ENCODE assay signal across 12 mouse cellular contexts in genomic region chr17:26839718-26840438, GRCm38 (mm10). TPM values are rescaled to one million over a fixed set of nuclear protein-coding genes. Genes with fewer than 3 reads are reported as not detected.
DNase-seq lines count a peak whose midpoint lies in the region; ATAC-seq and TF ChIP-seq lines count a peak whose summit lies in the region.
"Had no signal": no experiment of that assay in that cellular context is flagged by ENCODE, and none has a peak within 500 bp of the region (broad histone marks: within the 10 kb centered on the region; RNA-seq: fewer than 3 reads in every experiment).

No protein-coding gene starts in this region.

- peak overlapping the region; percentile 80 for H3K4me3 ChIP-seq in heart, embryonic 10.5 days
- peak overlapping the region; percentile 52 to 61 for H3K4me3 ChIP-seq in ES-E14 (ENCODE audit: insufficient read depth in 1 of 2, low read depth in 1 of 2, low read length in 2 of 2, poor library complexity in 1 of 2, severe bottlenecking in 1 of 2)
- 0 out of 2 replicates have a peak overlapping the region, but pooled peaks have one; percentile 27 for H3K4me3 ChIP-seq in liver, embryonic 12.5 days
- H3K4me3 ChIP-seq: liver, embryonic 15.5 days had no signal

- peak overlapping the region; percentile 19; the same call in 1 of the 2 replicates for H3K4me2 ChIP-seq in liver, embryonic 12.5 days

- intact Hi-C loops in heart, postnatal 36 days (cut with DNase I), result loop anchor here (1.0 to 2.0 kb wide), 2 partner anchors 9 to 45 kb away; no protein-coding TSS in a partner anchor

- in situ Hi-C loops in ES-E14 (cut with MboI; ENCODE audit: low sequenced_read_pairs in 2 of 2, unreplicated experiment in 2 of 2), result no loop called here

- H3K9ac ChIP-seq in ES-E14 (ENCODE audit: insufficient read depth, low read depth, low read length, poor library complexity, severe bottlenecking), result no peak overlapping the region
- no peak overlapping the region for H3K9ac ChIP-seq in liver, embryonic 12.5 days
- H3K9ac ChIP-seq: liver, embryonic 15.5 days had no signal

- peak; percentile 80 for DNase-seq in heart, embryonic 10.5 days (ENCODE audit: low spot score)
- no peak for DNase-seq in heart, adult 8-10 months (ENCODE audit: low spot score)
- DNase-seq in ES-E14 (ENCODE audit: low read depth, low spot score), result no peak
- peak; percentile 18 to 54 for DNase-seq in heart, postnatal 36 days
- DNase-seq in right cerebral cortex, postnatal 36 days (ENCODE audit: low spot score in 2 of 2), result no peak
- no peak for DNase-seq in spleen, postnatal 14 days (ENCODE audit: low spot score in 2 of 2)
- DNase-seq in adrenal gland, postnatal 14 days, result no peak

- H3K27ac ChIP-seq in heart, embryonic 10.5 days, result peak overlapping the region; percentile 97
- H3K27ac ChIP-seq in ES-E14 (ENCODE audit: insufficient read depth, low read depth, low read length, poor library complexity, severe bottlenecking), result no peak overlapping the region
- no peak overlapping the region for H3K27ac ChIP-seq in liver, embryonic 12.5 days
- H3K27ac ChIP-seq: liver, embryonic 15.5 days had no signal

- peaks cover 51% of the 10 kb centered on the region for H3K36me3 ChIP-seq in heart, embryonic 10.5 days
- H3K36me3 ChIP-seq in ES-E14 (ENCODE audit: control insufficient read depth, insufficient read depth, low read length, poor library complexity, severe bottlenecking), result no peaks in the 10 kb centered on the region
- H3K36me3 ChIP-seq in liver, embryonic 12.5 days, result no peaks in the 10 kb centered on the region
- H3K36me3 ChIP-seq: liver, embryonic 15.5 days had no signal

- no peaks in the 10 kb centered on the region for H3K9me3 ChIP-seq in heart, embryonic 10.5 days
- H3K9me3 ChIP-seq in ES-E14 (ENCODE audit: control insufficient read depth, insufficient read depth, low read depth, low read length), result no peaks in the 10 kb centered on the region
- H3K9me3 ChIP-seq in liver, embryonic 12.5 days (replicated peaks), result no peaks in the 10 kb centered on the region
- H3K9me3 ChIP-seq: liver, embryonic 15.5 days had no signal

- WGBS in heart, embryonic 10.5 days, result 1% methylated on average over 26 of the region's 26 CpGs
- 4% methylated on average over 26 of the region's 26 CpGs for WGBS in liver, embryonic 12.5 days (ENCODE audit: insufficient replicate concordance)

- no peak for ATAC-seq in liver, embryonic 12.5 days
- ATAC-seq: CD4-positive, CD25-positive, alpha-beta regulatory T cell, adult 4 months had no signal

- H3K4me1 ChIP-seq in heart, embryonic 10.5 days, result peaks cover 41% of the 10 kb centered on the region
- peaks cover 0 to 18% of the 10 kb centered on the region in 2 experiments; a peak in 3 of 4 replicates for H3K4me1 ChIP-seq in ES-E14 (ENCODE audit: control insufficient read depth in 2 of 2, insufficient read depth in 2 of 2, low read length in 2 of 2, poor library complexity in 1 of 2)
- H3K4me1 ChIP-seq in liver, embryonic 12.5 days, result no peaks in the 10 kb centered on the region

- H3K27me3 ChIP-seq in heart, embryonic 10.5 days (ENCODE audit: insufficient read depth, poor library complexity, severe bottlenecking), result peaks cover 98% of the 10 kb centered on the region
- H3K27me3 ChIP-seq in liver, embryonic 12.5 days (replicated peaks), result peaks cover 100% of the 10 kb centered on the region

TF ChIP-seq in ES-E14, 5 proteins besides CTCF, POLR2A, EP300 and RAD21:
- TF ChIP-seq ZC3H11A (IDR thresholded peaks at IDR 0.05; ENCODE audit: borderline replicate concordance, low read depth, low read length), result no peak
- no peak for TF ChIP-seq HCFC1 (IDR thresholded peaks at IDR 0.05; ENCODE audit: borderline replicate concordance, insufficient read depth, low read length)
- TF ChIP-seq MAFK (IDR thresholded peaks at IDR 0.05; ENCODE audit: insufficient read depth, low read depth, low read length), result no peak
- no peak for TF ChIP-seq CHD2 (IDR thresholded peaks at IDR 0.05; ENCODE audit: low read depth, low read length)
- no peak for TF ChIP-seq ZNF384 (IDR thresholded peaks at IDR 0.05; ENCODE audit: low read depth, low read length)
TF ChIP-seq in ES-E14: peak in this region for 0.

RNA-seq across cellular contexts. Expression of gene Nkx2-5, which starts 4.9 kb away (rescaled TPM):
- 146 and 189 TPM in 2 replicates for polyA plus RNA-seq in heart, embryonic 10.5 days (2016; fragmentation: Nextera tagmentation; extraction: Ambion mirVana)
- 10 to 100 TPM; 75.8 to 81.5 (median 79.7) TPM for total RNA-seq in heart, adult 8-10 months (2022)
- total RNA-seq in ES-E14 (2012; rRNA removed), result 1.1 and 3.0 TPM in 2 replicates
- total RNA-seq in heart, postnatal 36 days (2021), result 10 to 100 TPM; 80.7 TPM
- 0.13 and 0.19 TPM in 2 replicates for polyA plus RNA-seq in liver, embryonic 12.5 days (2016; fragmentation: Nextera tagmentation; extraction: Ambion mirVana)
- total RNA-seq in adrenal gland, postnatal 14 days (2021), result not detected in 2 replicates
- total RNA-seq: adrenal gland, adult 2 months; hematopoietic stem cell, adult 5-6 weeks had no signal
- polyA plus RNA-seq: CD4-positive, CD25-positive, alpha-beta regulatory T cell, adult 4 months had no signal

RNA-seq across cellular contexts. Expression of gene Bnip1, which starts 59.0 kb away (rescaled TPM):
- polyA plus RNA-seq in heart, embryonic 10.5 days (2016; fragmentation: Nextera tagmentation; extraction: Ambion mirVana), result 51.1 and 51.6 TPM in 2 replicates
- total RNA-seq in heart, adult 8-10 months (2022), result 10 to 100 TPM; 25.0 to 32.1 (median 29.9) TPM
- 24.5 and 26.1 TPM in 2 replicates for total RNA-seq in ES-E14 (2012; rRNA removed)
- total RNA-seq in heart, postnatal 36 days (2021), result 10 to 100 TPM; 24.5 to 27.2 TPM
- 28.3 and 31.0 TPM in 2 replicates for polyA plus RNA-seq in liver, embryonic 12.5 days (2016; fragmentation: Nextera tagmentation; extraction: Ambion mirVana)
- 21.6 and 28.6 TPM in 2 replicates for total RNA-seq in adrenal gland, postnatal 14 days (2021)

Comparison
In these comparisons a context has a peak if more than half of its experiments do, and no peak if none do; other contexts are left out.
1. DNase-seq: peak in heart, embryonic 10.5 days (single experiment) and heart, postnatal 36 days (2 of 2); none in heart, adult 8-10 months (single experiment), ES-E14 (single experiment), right cerebral cortex, postnatal 36 days (0 of 2), spleen, postnatal 14 days (0 of 2) and adrenal gland, postnatal 14 days (single experiment).
2. H3K4me3 ChIP-seq: peak in every context shown above with its lines; median percentile 80 in heart, embryonic 10.5 days; 56 in ES-E14; 27 in liver, embryonic 12.5 days.
3. RNA of gene Nkx2-5, which starts 4.9 kb away (total RNA-seq): 75.8 to 81.5 TPM in heart, adult 8-10 months and 80.7 TPM in heart, postnatal 36 days; 1.1 to 3.0 TPM in ES-E14 and not detected in adrenal gland, postnatal 14 days; every median in the first group is over 10 times any median in the second.